Mouse (Mus musculus) midbrain, embryonic 13.5 days (tissue): Measurements from ENCODE around the gene Gm7138. TPM values are rescaled to one million over a fixed set of nuclear protein-coding genes. Genes with fewer than 3 reads are reported as not detected.

Source experiments
- ATAC-seq: fragments of 200-750 bp; cut with Nextera tagmentation; 2 replicates; pipeline ENCODE4 v1.8.0; 2017; ENCODE audit warnings: mild to moderate bottlenecking, moderate TSS enrichment, moderate library complexity
- H3K27ac ChIP-seq: fragments of 300-500 bp; sonication (generic); 2 replicates; pipeline ENCODE4 v1.5.1; 2015; ENCODE audit warnings: inconsistent platforms, mild to moderate bottlenecking, moderate library complexity
- H3K27me3 ChIP-seq: fragments of 300-500 bp; sonication (generic); 2 replicates; pipeline ENCODE4 v1.6.1; 2015; ENCODE audit warnings: mild to moderate bottlenecking, inconsistent platforms
- H3K36me3 ChIP-seq: fragments of 300-500 bp; sonication (generic); 2 replicates; pipeline ENCODE4 v1.6.1; 2015; ENCODE audit warnings: mild to moderate bottlenecking, inconsistent platforms
- H3K4me1 ChIP-seq: fragments of 300-500 bp; sonication (generic); replicated peaks from 2 replicates; pipeline ENCODE4 v1.6.1; 2015; ENCODE audit warnings: inconsistent platforms
- H3K4me2 ChIP-seq: fragments of 300-500 bp; sonication (generic); replicated peaks from 2 replicates; pipeline ENCODE4 v1.6.1; 2015; ENCODE audit warnings: moderate library complexity, mild to moderate bottlenecking, inconsistent platforms
- H3K4me3 ChIP-seq: fragments of 300-500 bp; sonication (generic); replicated peaks from 2 replicates; pipeline ENCODE4 v1.5.1; 2015; ENCODE audit warnings: mild to moderate bottlenecking, inconsistent platforms
- H3K9ac ChIP-seq: fragments of 300-500 bp; sonication (generic); replicated peaks from 2 replicates; pipeline ENCODE4 v1.6.1; 2015; ENCODE audit warnings: mild to moderate bottlenecking, inconsistent platforms
- H3K9me3 ChIP-seq: fragments of 300-500 bp; sonication (generic); 2 replicates; pipeline ENCODE4 v1.6.1; 2016; ENCODE audit warnings: mild to moderate bottlenecking, inconsistent platforms
- WGBS: fragments of 180-500 bp; shearing (Covaris S2); methylation state at CpG from one replicate; pipeline ENCODE4 v1.1.7; 2015; 5-methylcytosine and 5-hydroxymethylcytosine counted together
- polyA plus RNA-seq: library from polyadenylated mRNA; unstranded; fragments of >200 nt; fragmentation: Nextera tagmentation; extraction: Ambion mirVana; gene quantifications from 2 replicates; pipeline ENCODE4 v1.2.1, GENCODE M21; 2015

Gm7138 gene
- polyA plus RNA-seq, 1 experiment from 2014 or later, result not detected

- Histone ChIP-seq H3K4me1 (peaks cover 6% of the 10 kb centered on the region), H3K27ac (no peak overlapping the region), H3K9ac (no peak overlapping the region), H3K36me3 (no peaks in the 10 kb centered on the region), H3K27me3 (no peaks in the 10 kb centered on the region), H3K4me3 (no peak overlapping the region), H3K9me3 (no peaks in the 10 kb centered on the region), H3K4me2 (no peak overlapping the region)
- WGBS, result 90% methylated on average over 4 of the region's 4 CpGs
- ATAC-seq, result no peak
These were observed 37.8 kb downstream of the Gm7138 start for GRCm38 (mm10) chr10:77738929-77739328.

- 94% methylated on average over 1 of the region's 1 CpGs for WGBS
- ATAC-seq, result no peak
These were observed 40.8 kb downstream of the Gm7138 start for GRCm38 (mm10) chr10:77735928-77736327.

GRCm38 (mm10) chr10:77729241-77729640 lies 47.5 kb downstream of the Gm7138 start:
- Histone ChIP-seq H3K27me3 (no peaks in the 10 kb centered on the region), H3K4me1 (no peaks in the 10 kb centered on the region), H3K4me2 (no peak overlapping the region), H3K4me3 (no peak overlapping the region), H3K36me3 (no peaks in the 10 kb centered on the region), H3K9me3 (no peaks in the 10 kb centered on the region), H3K9ac (no peak overlapping the region), H3K27ac (no peak overlapping the region)
- WGBS, result 52% methylated on average over 4 of the region's 4 CpGs
- no peak for ATAC-seq

More at GRCm38 (mm10) chr10:77735928-77736327, 40.8 kb downstream of the Gm7138 start:
- Histone ChIP-seq H3K9me3 (no peaks in the 10 kb centered on the region), H3K4me3 (no peak overlapping the region), H3K36me3 (no peaks in the 10 kb centered on the region), H3K27ac (no peak overlapping the region), H3K9ac (no peak overlapping the region), H3K27me3 (no peaks in the 10 kb centered on the region), H3K4me2 (no peak overlapping the region), H3K4me1 (peaks cover 6% of the 10 kb centered on the region)

GRCm38 (mm10) chr10:77728280-77728679 lies 48.5 kb downstream of the Gm7138 start:
- H3K27ac ChIP-seq, result no peak overlapping the region
- H3K4me1 ChIP-seq, result no peaks in the 10 kb centered on the region
- no peaks in the 10 kb centered on the region for H3K36me3 ChIP-seq
- ATAC-seq, result no peak
- no peaks in the 10 kb centered on the region for H3K27me3 ChIP-seq
- WGBS, result 62% methylated on average over 4 of the region's 4 CpGs
- H3K4me2 ChIP-seq, result no peak overlapping the region
- no peak overlapping the region for H3K4me3 ChIP-seq
- H3K9ac ChIP-seq, result no peak overlapping the region
- H3K9me3 ChIP-seq, result no peaks in the 10 kb centered on the region

Other genes with a start within 250 kb of the Gm7138 start
- 0.61 and 0.87 TPM in 2 replicates for gene Itgb2, start 246.7 kb downstream of the Gm7138 start, polyA plus RNA-seq
- 57.5 and 59.0 TPM in 2 replicates for gene Pttg1ip, start 195.2 kb downstream of the Gm7138 start, polyA plus RNA-seq
- 302 and 320 TPM in 2 replicates for gene Sumo3, start 170.8 kb downstream of the Gm7138 start, polyA plus RNA-seq
- 2.5 TPM in 1 of 2 replicates, not detected in the other for gene Gm49325, start 170.7 kb downstream of the Gm7138 start, polyA plus RNA-seq
- gene Ube2g2, start 154.7 kb downstream of the Gm7138 start, polyA plus RNA-seq, result 89.8 and 95.5 TPM in 2 replicates
- gene Tspear, start 90.4 kb downstream of the Gm7138 start, polyA plus RNA-seq, result 0.67 and 1.2 TPM in 2 replicates
- gene Gm19402, start 86.2 kb downstream of the Gm7138 start, polyA plus RNA-seq, result not detected in 2 replicates
- not detected in 2 replicates for gene Gm9508, start 79.7 kb downstream of the Gm7138 start, polyA plus RNA-seq
- gene Gm10272, start 70.3 kb downstream of the Gm7138 start, polyA plus RNA-seq, result not detected in 2 replicates
- gene Gm10024, start 65.5 kb downstream of the Gm7138 start, polyA plus RNA-seq, result not detected in 2 replicates
- not detected in 2 replicates for gene Gm10142, start 61.1 kb downstream of the Gm7138 start, polyA plus RNA-seq
- gene Krtap12-1, start 56.3 kb downstream of the Gm7138 start, polyA plus RNA-seq, result not detected in 2 replicates
- gene Gm10100, start 50.5 kb downstream of the Gm7138 start, polyA plus RNA-seq, result not detected in 2 replicates
- not detected in 2 replicates for gene Gm18596, start 34.3 kb downstream of the Gm7138 start, polyA plus RNA-seq
- not detected in 2 replicates for gene Gm9736, start 25.6 kb downstream of the Gm7138 start, polyA plus RNA-seq
- gene Gm3233, start 17.3 kb downstream of the Gm7138 start, polyA plus RNA-seq, result not detected in 2 replicates
- not detected in 2 replicates for gene Gm3238, start 5.6 kb downstream of the Gm7138 start, polyA plus RNA-seq
- not detected in 2 replicates for gene Gm3250, start 5.6 kb upstream of the Gm7138 start, polyA plus RNA-seq
- gene Gm7137, start 11.3 kb upstream of the Gm7138 start, polyA plus RNA-seq, result not detected in 2 replicates
- gene Gm9639, start 18.1 kb upstream of the Gm7138 start, polyA plus RNA-seq, result not detected in 2 replicates
- not detected in 2 replicates for gene Gm19668, start 22.2 kb upstream of the Gm7138 start, polyA plus RNA-seq
- not detected in 2 replicates for gene Gm9507, start 34.9 kb upstream of the Gm7138 start, polyA plus RNA-seq
- not detected in 2 replicates for gene Gm2696, start 37.7 kb upstream of the Gm7138 start, polyA plus RNA-seq
- gene Krtap10-4, start 50.2 kb upstream of the Gm7138 start, polyA plus RNA-seq, result not detected in 2 replicates
- gene Krtap10-10, start 59.0 kb upstream of the Gm7138 start, polyA plus RNA-seq, result not detected in 2 replicates
- gene Gm36176, start 69.9 kb upstream of the Gm7138 start, polyA plus RNA-seq, result not detected in 2 replicates
- not detected in 2 replicates for gene Gm10318, start 75.9 kb upstream of the Gm7138 start, polyA plus RNA-seq
- not detected in 2 replicates for gene Gm3285, start 85.0 kb upstream of the Gm7138 start, polyA plus RNA-seq
- 9.8 and 10.3 TPM in 2 replicates for gene Lrrc3, start 125.6 kb upstream of the Gm7138 start, polyA plus RNA-seq
- 2.7 and 3.3 TPM in 2 replicates for gene Trpm2, start 193.6 kb upstream of the Gm7138 start, polyA plus RNA-seq
- gene 1810043G02Rik, start 201.6 kb upstream of the Gm7138 start, polyA plus RNA-seq, result 32.4 and 36.8 TPM in 2 replicates
- 96.9 and 106 TPM in 2 replicates for gene Pfkl, start 233.1 kb upstream of the Gm7138 start, polyA plus RNA-seq